In genomic region chr7:112728399-112728798, GRCm38 (mm10) we compare ENCODE assay signal across 28 mouse cellular contexts. TPM values are rescaled to one million over a fixed set of nuclear protein-coding genes. Genes with fewer than 3 reads are reported as not detected.
DNase-seq lines count a peak whose midpoint lies in the region; ATAC-seq and TF ChIP-seq lines count a peak whose summit lies in the region.
"Had no signal": no experiment of that assay in that cellular context is flagged by ENCODE, and none has a peak within 500 bp of the region (broad histone marks: within the 10 kb centered on the region; RNA-seq: fewer than 3 reads in every experiment).

No protein-coding gene starts in this region.

- no peak overlapping the region for H3K4me3 ChIP-seq in heart, embryonic 13.5 days
- H3K4me3 ChIP-seq in kidney, postnatal 0 days (replicated peaks; ENCODE audit: low read depth, low read length), result no peak overlapping the region
- no peak overlapping the region for H3K4me3 ChIP-seq in lung, embryonic 15.5 days
- no peak overlapping the region for H3K4me3 ChIP-seq in myocyte
- H3K4me3 ChIP-seq: heart, embryonic 15.5 days; hindbrain, embryonic 10.5 days; hindbrain, embryonic 15.5 days; limb, embryonic 13.5 days; liver, embryonic 13.5 days; midbrain, embryonic 10.5 days; midbrain, embryonic 15.5 days had no signal

- 0 out of 2 replicates have a peak overlapping the region, but pooled peaks have one; percentile 29 for H3K27ac ChIP-seq in heart, embryonic 13.5 days (replicated peaks)
- peak overlapping the region; percentile 38; the same call in 1 of the 2 replicates for H3K27ac ChIP-seq in kidney, postnatal 0 days
- 0 out of 2 replicates have a peak overlapping the region, but pooled peaks have one; percentile 75 for H3K27ac ChIP-seq in lung, embryonic 15.5 days
- H3K27ac ChIP-seq: heart, embryonic 15.5 days; hindbrain, embryonic 10.5 days; hindbrain, embryonic 15.5 days; limb, embryonic 13.5 days; liver, embryonic 13.5 days; midbrain, embryonic 10.5 days; midbrain, embryonic 15.5 days had no signal

- H3K9me3 ChIP-seq in heart, embryonic 13.5 days, result no peaks in the 10 kb centered on the region
- no peaks in the 10 kb centered on the region for H3K9me3 ChIP-seq in kidney, postnatal 0 days (replicated peaks; ENCODE audit: low read length)
- no peaks in the 10 kb centered on the region for H3K9me3 ChIP-seq in lung, embryonic 15.5 days
- H3K9me3 ChIP-seq: heart, embryonic 15.5 days; hindbrain, embryonic 10.5 days; hindbrain, embryonic 15.5 days; limb, embryonic 13.5 days; liver, embryonic 13.5 days; midbrain, embryonic 10.5 days; midbrain, embryonic 15.5 days had no signal

- peak overlapping the region; percentile 20; the same call in 1 of the 2 replicates for H3K9ac ChIP-seq in heart, embryonic 13.5 days
- H3K9ac ChIP-seq in kidney, postnatal 0 days (ENCODE audit: low read depth, low read length), result no peak overlapping the region
- no peak overlapping the region for H3K9ac ChIP-seq in lung, embryonic 15.5 days
- H3K9ac ChIP-seq: heart, embryonic 15.5 days; hindbrain, embryonic 15.5 days; limb, embryonic 13.5 days; liver, embryonic 13.5 days; midbrain, embryonic 15.5 days had no signal

- H3K27me3 ChIP-seq in heart, embryonic 13.5 days (replicated peaks), result no peaks in the 10 kb centered on the region
- no peaks in the 10 kb centered on the region for H3K27me3 ChIP-seq in kidney, postnatal 0 days (ENCODE audit: insufficient read depth, low read length)
- H3K27me3 ChIP-seq in lung, embryonic 15.5 days, result no peaks in the 10 kb centered on the region
- no peaks in the 10 kb centered on the region for H3K27me3 ChIP-seq in myocyte (ENCODE audit: control insufficient read depth, insufficient read depth, insufficient read length)
- H3K27me3 ChIP-seq: heart, embryonic 15.5 days; hindbrain, embryonic 15.5 days; limb, embryonic 13.5 days; midbrain, embryonic 15.5 days had no signal

- no peak for TF ChIP-seq POLR2A in myocyte (IDR thresholded peaks at IDR 0.05; ENCODE audit: insufficient read length, low read depth)

- peaks cover 100% of the 10 kb centered on the region for H3K79me2 ChIP-seq in myocyte (ENCODE audit: control insufficient read depth, insufficient read depth)

- no peak overlapping the region for H3ac ChIP-seq in myocyte (ENCODE audit: control insufficient read depth, insufficient read length)

- ATAC-seq in heart, embryonic 13.5 days (ENCODE audit: extremely low read depth, insufficient number of reproducible peaks, low FRiP score, low TSS enrichment), result no peak
- ATAC-seq in kidney, postnatal 0 days (replicated peaks; ENCODE audit: low FRiP score, low read depth), result no peak
- ATAC-seq in lung, embryonic 15.5 days (ENCODE audit: borderline replicate concordance, extremely low read depth, low FRiP score, low TSS enrichment), result no peak
- ATAC-seq: activated CD4-positive, CD25-positive, alpha-beta regulatory T cell, adult 4 months; forebrain, embryonic 14.5 days; inflammation-experienced regulatory T-cells, adult 6 months; midbrain, embryonic 15.5 days had no signal

- WGBS in heart, embryonic 13.5 days, result 68% methylated on average over 2 of the region's 2 CpGs
- WGBS in kidney, postnatal 0 days, result 18% methylated on average over 2 of the region's 2 CpGs
- 42% methylated on average over 2 of the region's 2 CpGs for WGBS in lung, embryonic 15.5 days

- DNase-seq in heart, adult 11 months, result no peak
- DNase-seq in kidney, postnatal 0 days (ENCODE audit: low spot score), result no peak
- no peak for DNase-seq in kidney, postnatal 36 days
- DNase-seq in lung, postnatal 4 days, result no peak
- DNase-seq in cerebellum, postnatal 14 days, result no peak
- DNase-seq: adrenal gland, adult 2 months; adrenal gland, postnatal 36 days; B cell, adult 2 months; cerebellum, adult 18-20 months; cerebellum, postnatal 25 days; gastrocnemius, postnatal 14 days; kidney, adult 11 months; kidney, postnatal 14 days; liver, embryonic 13.5 days; right cerebral cortex, postnatal 25 days; thymus, postnatal 14 days had no signal

- H3K36me3 ChIP-seq in heart, embryonic 13.5 days, result no peaks in the 10 kb centered on the region
- H3K36me3 ChIP-seq in kidney, postnatal 0 days (ENCODE audit: insufficient read depth, low read length), result no peaks in the 10 kb centered on the region
- H3K36me3 ChIP-seq in lung, embryonic 15.5 days, result no peaks in the 10 kb centered on the region
- H3K36me3 ChIP-seq in myocyte (ENCODE audit: control insufficient read depth, insufficient read depth), result no peaks in the 10 kb centered on the region
- H3K36me3 ChIP-seq: heart, embryonic 15.5 days; hindbrain, embryonic 10.5 days; hindbrain, embryonic 15.5 days; limb, embryonic 13.5 days; liver, embryonic 13.5 days; midbrain, embryonic 10.5 days; midbrain, embryonic 15.5 days had no signal

- no peak for TF ChIP-seq CTCF in kidney, postnatal 0 days (IDR thresholded peaks at IDR 0.05; ENCODE audit: low read depth)

- H3K4me2 ChIP-seq in heart, embryonic 13.5 days, result no peak overlapping the region
- H3K4me2 ChIP-seq in kidney, postnatal 0 days (ENCODE audit: low read length), result 0 out of 2 replicates have a peak overlapping the region, but pooled peaks have one; percentile 9
- no peak overlapping the region for H3K4me2 ChIP-seq in lung, embryonic 15.5 days
- H3K4me2 ChIP-seq in myocyte (ENCODE audit: low read depth), result peak overlapping the region; percentile 2
- H3K4me2 ChIP-seq: heart, embryonic 15.5 days; hindbrain, embryonic 15.5 days; limb, embryonic 13.5 days; liver, embryonic 13.5 days; midbrain, embryonic 15.5 days had no signal

- peaks cover 99% of the 10 kb centered on the region for H3K4me1 ChIP-seq in heart, embryonic 13.5 days
- peaks cover 34% of the 10 kb centered on the region for H3K4me1 ChIP-seq in kidney, postnatal 0 days (replicated peaks; ENCODE audit: insufficient read depth, low read length)
- H3K4me1 ChIP-seq in lung, embryonic 15.5 days, result peaks cover 67% of the 10 kb centered on the region
- H3K4me1 ChIP-seq: midbrain, embryonic 15.5 days had no signal

TF ChIP-seq in myocyte, 11 proteins besides CTCF, POLR2A, EP300 and RAD21:
- TF ChIP-seq SRF (IDR thresholded peaks at IDR 0.05; ENCODE audit: control insufficient read depth, insufficient read length, low read depth) (no peak), TCF12 (IDR thresholded peaks at IDR 0.05; ENCODE audit: insufficient read depth, poor library complexity, severe bottlenecking) (no peak), TCF3 (IDR thresholded peaks at IDR 0.05; ENCODE audit: insufficient read length, low read depth) (no peak), REST (IDR thresholded peaks at IDR 0.05; ENCODE audit: insufficient read depth, insufficient read length) (no peak), E2F4 (IDR thresholded peaks at IDR 0.05; ENCODE audit: insufficient read depth) (no peak), POLR2AphosphoS2 (IDR thresholded peaks at IDR 0.05; ENCODE audit: insufficient read length, low read depth) (no peak), MYOD1 (IDR thresholded peaks at IDR 0.05; ENCODE audit: control insufficient read depth in 1 of 3, insufficient read length in 2 of 3, low read depth in 2 of 3) (no peak), CEBPB (IDR thresholded peaks at IDR 0.05; ENCODE audit: insufficient read depth, poor library complexity, severe bottlenecking) (no peak), MAX (IDR thresholded peaks at IDR 0.05; ENCODE audit: low read depth) (no peak), MYOG (IDR thresholded peaks at IDR 0.05; ENCODE audit: control insufficient read depth in 1 of 3, insufficient read depth in 1 of 3, insufficient read length in 2 of 3, low read depth in 2 of 3) (no peak), USF1 (IDR thresholded peaks at IDR 0.05; ENCODE audit: low read depth) (no peak)

RNA-seq across cellular contexts. Expression of gene Tead1, which starts 49.3 kb away (rescaled TPM):
- polyA plus RNA-seq in heart, embryonic 13.5 days (2015; fragmentation: Nextera tagmentation; extraction: Ambion mirVana), result 25.2 and 29.3 TPM in 2 replicates
- 14.9 and 17.1 TPM in 2 replicates for polyA plus RNA-seq in kidney, postnatal 0 days (2015; fragmentation: Nextera tagmentation; extraction: Ambion mirVana)
- 23.1 and 30.0 TPM in 2 replicates for polyA plus RNA-seq in lung, embryonic 15.5 days (2015; fragmentation: Nextera tagmentation; extraction: Ambion mirVana)
- 18.8 TPM for polyA plus RNA-seq in myocyte (2012; fragmentation: generic; extraction: Trizol)

Comparison
In these comparisons a context has a peak if more than half of its experiments do, and no peak if none do; other contexts are left out.
1. H3K4me2 ChIP-seq: peak in kidney, postnatal 0 days (single experiment) and myocyte (single experiment); none in heart, embryonic 13.5 days (single experiment) and lung, embryonic 15.5 days (single experiment).
2. Peak in every context shown above with its lines, with median percentiles within 50 percentile points of each other: H3K27ac ChIP-seq.